Mouse (Mus musculus) G1E (cell line): Measurements from ENCODE around the gene Slc16a1.

Source experiments
- CTCF ChIP-seq: IDR thresholded peaks from 2 replicates; pipeline ENCODE4 v1.5.1; 2012; ENCODE audit warnings: low read depth, low read length, inconsistent platforms, mixed read lengths
- GATA1 ChIP-seq: IDR thresholded peaks from 2 replicates; pipeline ENCODE4 v1.6.1; 2012; ENCODE audit warnings: borderline replicate concordance, low read length, inconsistent platforms, mixed read lengths

- TF ChIP-seq CTCF (no peak), GATA1 (no peak)
These were observed 8.7 kb upstream of the Slc16a1 start for GRCm38 (mm10) chr3:104629810-104630209.
